Comparison of ENCODE assay signal across 21 mouse cellular contexts in the genomic region with DNA sequence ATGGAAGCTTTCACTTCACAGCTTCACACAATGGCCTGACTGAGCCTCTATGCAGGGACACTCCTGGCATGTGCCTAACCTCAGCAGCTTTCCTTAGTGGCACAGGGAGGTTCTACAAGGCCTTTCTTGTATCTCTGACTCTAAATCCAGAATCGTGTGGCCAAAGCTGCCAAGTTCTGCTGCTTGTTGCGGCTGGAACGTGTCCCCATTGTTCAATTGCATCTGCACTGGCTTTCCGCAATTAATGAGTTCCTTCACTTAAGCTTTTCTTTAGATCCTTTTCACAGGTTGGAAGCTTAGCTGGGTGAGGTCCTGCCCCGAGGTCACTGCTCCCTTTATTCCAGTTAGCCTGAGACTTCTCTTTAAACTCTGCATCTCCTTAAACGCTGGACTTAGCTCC. TPM values are rescaled to one million over a fixed set of nuclear protein-coding genes. Genes with fewer than 3 reads are reported as not detected.
DNase-seq lines count a peak whose midpoint lies in the region; TF ChIP-seq lines count a peak whose summit lies in the region.
"Had no signal": no experiment of that assay in that cellular context is flagged by ENCODE, and none has a peak within 500 bp of the region (broad histone marks: within the 10 kb centered on the region; RNA-seq: fewer than 3 reads in every experiment).

No protein-coding gene starts in this region.

- H3K27ac ChIP-seq in ES-Bruce4 (ENCODE audit: insufficient read depth, low read length) (peak overlapping the region; percentile 82), ES-E14 (ENCODE audit: insufficient read depth, low read depth, low read length, poor library complexity, severe bottlenecking) (peak overlapping the region; percentile 70; the same call in 1 of the 2 replicates)
- H3K27ac ChIP-seq: embryonic facial prominence, embryonic 10.5 days; embryonic facial prominence, embryonic 12.5 days; forebrain, embryonic 13.5 days; forebrain, embryonic 15.5 days had no signal

- in situ Hi-C loops in ES-E14 (cut with MboI; ENCODE audit: low sequenced_read_pairs in 2 of 2, unreplicated experiment in 2 of 2): no loop called here

- no peak for TF ChIP-seq CTCF in ES-Bruce4 (IDR thresholded peaks at IDR 0.05; ENCODE audit: low read depth, low read length)

- H3K4me3 ChIP-seq in ES-Bruce4 (ENCODE audit: low read depth, low read length): no peak overlapping the region
- 0 out of 4 replicates have a peak overlapping the region, but pooled peaks of 1 of the 2 experiments have one; percentile 11 for H3K4me3 ChIP-seq in ES-E14 (ENCODE audit: insufficient read depth in 1 of 2, low read depth in 1 of 2, low read length in 2 of 2, poor library complexity in 1 of 2, severe bottlenecking in 1 of 2)
- H3K4me3 ChIP-seq: embryonic facial prominence, embryonic 10.5 days; embryonic facial prominence, embryonic 12.5 days; forebrain, embryonic 13.5 days; forebrain, embryonic 15.5 days had no signal

- TF ChIP-seq EP300 in ES-Bruce4 (IDR thresholded peaks at IDR 0.05; ENCODE audit: insufficient read depth, low read depth, low read length): peak; percentile 58; the same call in 1 of the 2 replicates

- H3K9me3 ChIP-seq in ES-Bruce4 (replicated peaks; ENCODE audit: control insufficient read depth, insufficient read depth, low read length, poor library complexity, severe bottlenecking): peaks cover 12% of the 10 kb centered on the region
- H3K9me3 ChIP-seq in ES-E14 (ENCODE audit: control insufficient read depth, insufficient read depth, low read depth, low read length): no peaks in the 10 kb centered on the region
- H3K9me3 ChIP-seq: embryonic facial prominence, embryonic 10.5 days; embryonic facial prominence, embryonic 12.5 days; forebrain, embryonic 13.5 days; forebrain, embryonic 15.5 days had no signal

- H3K36me3 ChIP-seq in ES-Bruce4 (ENCODE audit: control insufficient read depth, insufficient read depth, low read length, poor library complexity, severe bottlenecking) (no peaks in the 10 kb centered on the region), ES-E14 (ENCODE audit: control insufficient read depth, insufficient read depth, low read length, poor library complexity, severe bottlenecking) (no peaks in the 10 kb centered on the region)
- H3K36me3 ChIP-seq: embryonic facial prominence, embryonic 10.5 days; embryonic facial prominence, embryonic 12.5 days; forebrain, embryonic 15.5 days; G1E had no signal

- no peak for DNase-seq in ES-E14 (ENCODE audit: low read depth, low spot score)
- DNase-seq in ZHBTc4 (ENCODE audit: low read depth, low spot score): peak; percentile 79
- no peak for DNase-seq in spleen, postnatal 36 days (ENCODE audit: low spot score in 2 of 2)
- DNase-seq in right cerebral cortex, postnatal 25 days: no peak
- DNase-seq in yolk sac, embryonic 10.5 days (ENCODE audit: low spot score): no peak
- DNase-seq: adrenal gland, adult 8-10 months; adrenal gland, postnatal 14 days; adrenal gland, postnatal 36 days; cerebellum, adult 11-12 months; cerebellum, adult 2 months; cerebellum, adult 9-10 months; cerebellum, postnatal 10 days; cerebellum, postnatal 25 days; forebrain, postnatal 0 days had no signal

- H3K9ac ChIP-seq in ES-Bruce4 (ENCODE audit: low read depth, poor library complexity, severe bottlenecking): no peak overlapping the region
- H3K9ac ChIP-seq in ES-E14 (ENCODE audit: insufficient read depth, low read depth, low read length, poor library complexity, severe bottlenecking): peak overlapping the region; percentile 20; the same call in 1 of the 2 replicates
- H3K9ac ChIP-seq: embryonic facial prominence, embryonic 12.5 days; forebrain, embryonic 13.5 days; forebrain, embryonic 15.5 days; forebrain, postnatal 0 days had no signal

- peaks cover 5% of the 10 kb centered on the region for H3K4me1 ChIP-seq in ES-Bruce4 (ENCODE audit: control insufficient read depth, insufficient read depth, low read length)
- peaks cover 0 to 9% of the 10 kb centered on the region in 2 experiments; a peak in 2 of 4 replicates for H3K4me1 ChIP-seq in ES-E14 (ENCODE audit: control insufficient read depth in 2 of 2, insufficient read depth in 2 of 2, low read length in 2 of 2, poor library complexity in 1 of 2)
- H3K4me1 ChIP-seq: embryonic facial prominence, embryonic 12.5 days; forebrain, embryonic 13.5 days; forebrain, embryonic 15.5 days had no signal

- TF ChIP-seq POLR2A in ES-Bruce4 (IDR thresholded peaks at IDR 0.05; ENCODE audit: insufficient read depth, low read length): no peak

- peaks cover 1% of the 10 kb centered on the region; the same call in 1 of the 2 replicates for H3K27me3 ChIP-seq in ES-Bruce4 (ENCODE audit: control insufficient read depth, insufficient read depth, low read length, poor library complexity, severe bottlenecking)
- H3K27me3 ChIP-seq: embryonic facial prominence, embryonic 12.5 days; forebrain, embryonic 15.5 days; Patski had no signal

TF ChIP-seq in ES-E14, 5 proteins besides CTCF, POLR2A, EP300 and RAD21:
- TF ChIP-seq MAFK (IDR thresholded peaks at IDR 0.05; ENCODE audit: insufficient read depth, low read depth, low read length) (no peak), HCFC1 (IDR thresholded peaks at IDR 0.05; ENCODE audit: borderline replicate concordance, insufficient read depth, low read length) (no peak), CHD2 (IDR thresholded peaks at IDR 0.05; ENCODE audit: low read depth, low read length) (no peak), ZC3H11A (IDR thresholded peaks at IDR 0.05; ENCODE audit: borderline replicate concordance, low read depth, low read length) (no peak), ZNF384 (IDR thresholded peaks at IDR 0.05; ENCODE audit: low read depth, low read length) (no peak)

RNA-seq across cellular contexts. Expression of gene Acly, which starts 6.1 kb away (rescaled TPM):
- 225 and 232 TPM in 2 replicates for polyA plus RNA-seq in ES-Bruce4 (2011; ENCODE audit: insufficient read depth, insufficient read length, low read depth, missing spikeins)
- total RNA-seq in ES-E14 (2012; rRNA removed): 202 and 209 TPM in 2 replicates

RNA-seq across cellular contexts. Expression of gene Ttc25, which starts 11.5 kb away (rescaled TPM):
- 2.5 and 3.4 TPM in 2 replicates for polyA plus RNA-seq in ES-Bruce4 (2011; ENCODE audit: insufficient read depth, insufficient read length, low read depth, missing spikeins)
- 2.3 and 3.4 TPM in 2 replicates for total RNA-seq in ES-E14 (2012; rRNA removed)

RNA-seq across cellular contexts. Expression of gene Cnp, which starts 40.8 kb away (rescaled TPM):
- polyA plus RNA-seq in ES-Bruce4 (2011; ENCODE audit: insufficient read depth, insufficient read length, low read depth, missing spikeins): 6.9 and 7.5 TPM in 2 replicates
- total RNA-seq in ES-E14 (2012; rRNA removed): 9.4 and 11.9 TPM in 2 replicates
